Mouse (Mus musculus): Measurements from ENCODE around the gene Sdk2. TPM values are rescaled to one million over a fixed set of nuclear protein-coding genes. Genes with fewer than 3 reads are reported as not detected.
A peak's percentile ranks its signal among the peaks of the same experiment; 100 is the strongest.

Sdk2 gene
- total RNA-seq, 2 experiments from 2014 or later: 2.0 to 2.2 TPM

DNA sequence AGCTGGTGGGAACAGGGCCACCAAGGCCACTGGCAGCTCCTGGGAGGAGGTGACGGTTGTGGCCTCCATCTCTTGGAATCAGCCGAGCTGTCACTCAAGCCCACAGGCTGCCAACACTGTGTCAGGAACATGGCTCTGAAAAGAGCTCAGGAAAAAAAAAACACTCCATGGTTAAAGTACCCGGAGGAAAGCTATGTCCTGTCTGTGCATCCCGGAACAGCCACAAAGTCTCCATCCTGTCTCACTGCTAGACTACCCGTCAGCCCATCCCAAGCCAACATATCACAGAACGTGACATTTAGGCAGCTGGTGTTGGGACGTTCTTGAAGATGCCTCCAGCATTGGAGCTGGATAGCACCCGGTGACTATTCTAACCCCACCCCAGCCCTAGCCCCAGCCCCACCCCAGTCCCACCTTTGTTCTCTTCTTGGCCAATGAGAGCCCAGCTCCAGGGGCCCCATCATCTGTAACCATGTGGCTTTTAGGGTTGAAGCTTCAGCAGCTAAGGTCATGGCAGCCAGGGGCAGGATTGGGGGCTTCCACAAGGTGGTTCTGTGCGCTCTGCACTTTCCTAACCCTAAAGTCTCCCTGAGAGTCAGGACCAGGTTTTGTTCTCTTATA is 263.4 kb downstream of the Sdk2 start:
- intact Hi-C loops (cut with DNase I): no loop called here
- DNase-seq: no peak

DNA sequence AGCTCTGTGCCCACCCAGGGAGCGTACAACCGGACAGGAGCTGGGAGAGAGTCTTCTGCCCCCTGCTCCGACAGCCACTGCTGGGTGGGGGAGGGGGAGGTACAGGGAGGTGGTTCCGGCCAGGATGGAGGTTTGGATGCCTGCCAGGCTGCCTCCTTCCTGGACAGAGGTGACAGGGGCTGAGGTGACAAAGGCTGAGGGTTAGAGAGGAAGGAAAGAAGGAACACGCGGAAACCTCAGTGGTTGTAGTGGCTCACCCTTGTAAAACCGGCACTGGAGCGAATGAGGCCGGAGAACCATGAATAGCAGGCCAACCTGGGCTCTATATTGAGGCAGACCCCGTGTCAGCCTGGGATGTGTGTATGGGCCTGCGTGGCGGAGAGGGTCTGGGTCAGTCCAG is 264.4 kb downstream of the Sdk2 start:
- intact Hi-C loops (cut with DNase I): no loop called here
- peak; percentile 67 to 79 for DNase-seq

DNA sequence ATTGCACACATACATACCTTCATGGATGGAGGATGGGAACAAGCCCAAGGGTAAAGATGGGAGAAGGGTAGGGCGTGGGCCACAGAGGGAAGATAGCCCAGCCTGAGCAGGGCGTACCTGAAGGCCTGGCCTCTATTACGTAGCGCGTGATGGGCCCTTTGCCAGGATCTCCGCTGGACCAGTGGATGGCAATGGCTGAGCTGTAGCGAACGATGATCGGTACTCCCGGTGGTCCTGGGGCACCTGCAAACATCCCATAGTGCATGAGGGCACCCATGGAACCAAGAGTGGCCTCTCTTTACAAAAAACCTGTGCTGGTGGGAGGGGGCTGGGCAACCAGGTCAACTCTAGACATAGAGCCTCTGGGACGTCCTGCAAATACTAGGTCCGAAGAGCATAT is 266.8 kb downstream of the Sdk2 start:
- intact Hi-C loops (cut with DNase I): no loop called here
- no peak for DNase-seq

DNA sequence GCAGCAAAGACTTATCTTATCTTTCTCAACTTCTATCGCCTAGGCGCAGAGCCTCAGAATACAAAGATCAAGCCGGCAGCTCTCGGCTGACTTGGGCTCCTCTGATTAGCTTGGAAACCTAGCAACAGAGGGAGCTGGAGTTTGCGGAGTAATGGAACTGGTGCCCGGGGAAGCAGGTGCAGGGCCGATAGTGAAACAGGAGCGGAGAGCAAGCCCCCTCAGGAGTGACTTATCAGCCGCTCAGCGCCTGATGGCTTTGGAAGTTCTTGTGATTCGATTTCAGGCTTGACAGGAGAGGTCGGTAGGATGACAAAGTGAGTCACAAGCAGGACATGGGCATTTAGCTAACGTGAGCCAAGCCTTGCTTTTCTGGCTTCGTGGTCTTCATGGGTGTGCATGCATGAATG is 267.8 kb downstream of the Sdk2 start:
- intact Hi-C loops (cut with DNase I): no loop called here

DNA sequence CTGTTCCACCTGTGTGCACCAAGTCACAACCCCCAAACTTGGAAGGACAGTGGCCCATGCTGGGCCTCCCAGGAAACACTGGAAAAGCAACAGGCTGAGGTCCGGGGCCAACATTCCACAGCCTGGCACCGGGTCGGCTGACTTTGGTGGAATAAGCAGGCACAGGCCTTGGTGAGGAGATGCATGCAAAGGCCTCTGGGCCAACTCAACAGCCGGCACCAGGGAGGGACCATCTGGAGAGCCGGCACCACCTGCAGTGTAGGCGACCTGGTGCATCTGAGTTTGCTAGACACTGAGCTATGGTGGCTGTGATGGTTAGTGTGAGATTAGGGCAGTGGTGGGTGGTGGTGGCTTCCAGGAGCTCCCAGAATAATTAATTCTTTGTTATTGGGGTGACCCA is 268.8 kb downstream of the Sdk2 start:
- intact Hi-C loops (cut with DNase I): no loop called here
- no peak for DNase-seq

More for the DNA sequence above, 267.8 kb downstream of the Sdk2 start:
- DNase-seq: no peak

DNA sequence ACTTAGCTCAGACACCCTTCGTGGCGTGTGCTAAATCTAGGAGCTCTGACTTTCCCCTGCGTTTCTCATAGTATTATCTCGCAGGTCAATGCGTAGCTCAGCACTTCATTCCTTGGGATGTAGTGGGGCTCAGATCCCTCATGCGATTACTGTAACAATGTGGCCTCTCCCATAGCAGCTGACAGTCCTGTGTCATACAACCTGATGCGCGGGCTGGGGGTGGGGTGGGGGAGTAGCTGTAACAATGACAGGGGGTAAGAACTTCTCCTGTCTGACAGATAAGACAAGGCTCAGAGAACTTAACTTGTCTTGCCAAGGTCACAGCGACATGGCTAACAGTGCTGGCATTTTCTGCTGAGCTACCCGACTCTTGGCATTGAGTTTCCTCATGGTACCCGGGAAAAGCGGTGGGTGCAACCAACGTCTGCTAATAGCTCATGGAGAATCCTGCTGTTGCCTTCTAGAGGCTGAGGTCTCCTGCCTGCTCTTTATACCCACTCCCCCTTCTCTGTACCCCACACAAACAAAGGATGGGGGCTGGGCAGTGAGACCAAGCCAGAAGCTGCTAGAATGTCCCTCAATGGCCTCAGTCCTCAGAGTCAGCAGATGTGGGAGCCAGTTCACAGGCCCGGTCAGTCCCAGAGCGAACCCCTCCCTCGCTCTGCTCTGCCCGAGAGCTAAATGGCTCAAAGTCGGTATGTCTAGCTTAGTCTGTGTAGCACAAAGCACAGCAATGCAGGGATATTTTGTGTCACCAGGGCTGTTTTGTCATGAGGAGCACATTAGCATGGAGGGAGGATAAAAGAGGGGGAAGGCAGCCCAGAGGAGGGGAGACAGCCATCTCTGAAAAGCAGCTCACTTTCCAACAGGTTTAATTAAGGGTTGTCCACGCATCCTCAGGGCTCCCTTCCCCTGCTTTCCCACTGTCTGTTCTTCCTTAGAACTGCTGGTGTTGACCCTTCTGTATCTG is 269.5 kb downstream of the Sdk2 start:
- intact Hi-C loops (cut with DNase I): no loop called here
- no peak for DNase-seq

DNA sequence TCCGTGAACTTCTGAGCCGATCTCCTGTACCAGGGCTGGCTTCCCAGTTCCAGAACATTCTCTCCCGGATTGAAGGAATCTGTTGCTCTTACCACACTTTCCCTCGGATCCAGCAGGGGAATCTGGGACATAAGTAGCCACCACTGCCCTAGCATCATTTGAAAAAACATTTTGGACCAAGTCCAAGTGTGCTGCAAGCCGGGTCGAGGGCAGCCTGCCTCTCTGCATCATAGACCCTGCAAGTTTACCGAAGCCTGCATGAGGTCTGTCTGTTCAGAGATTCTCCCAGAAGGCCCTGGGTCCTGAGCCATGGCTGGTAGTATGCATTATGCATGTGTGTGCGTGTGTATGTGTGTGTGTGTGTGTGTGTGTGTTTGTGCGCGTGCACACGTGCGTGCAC is 271.0 kb downstream of the Sdk2 start:
- intact Hi-C loops (cut with DNase I): no loop called here
- DNase-seq: no peak

DNA sequence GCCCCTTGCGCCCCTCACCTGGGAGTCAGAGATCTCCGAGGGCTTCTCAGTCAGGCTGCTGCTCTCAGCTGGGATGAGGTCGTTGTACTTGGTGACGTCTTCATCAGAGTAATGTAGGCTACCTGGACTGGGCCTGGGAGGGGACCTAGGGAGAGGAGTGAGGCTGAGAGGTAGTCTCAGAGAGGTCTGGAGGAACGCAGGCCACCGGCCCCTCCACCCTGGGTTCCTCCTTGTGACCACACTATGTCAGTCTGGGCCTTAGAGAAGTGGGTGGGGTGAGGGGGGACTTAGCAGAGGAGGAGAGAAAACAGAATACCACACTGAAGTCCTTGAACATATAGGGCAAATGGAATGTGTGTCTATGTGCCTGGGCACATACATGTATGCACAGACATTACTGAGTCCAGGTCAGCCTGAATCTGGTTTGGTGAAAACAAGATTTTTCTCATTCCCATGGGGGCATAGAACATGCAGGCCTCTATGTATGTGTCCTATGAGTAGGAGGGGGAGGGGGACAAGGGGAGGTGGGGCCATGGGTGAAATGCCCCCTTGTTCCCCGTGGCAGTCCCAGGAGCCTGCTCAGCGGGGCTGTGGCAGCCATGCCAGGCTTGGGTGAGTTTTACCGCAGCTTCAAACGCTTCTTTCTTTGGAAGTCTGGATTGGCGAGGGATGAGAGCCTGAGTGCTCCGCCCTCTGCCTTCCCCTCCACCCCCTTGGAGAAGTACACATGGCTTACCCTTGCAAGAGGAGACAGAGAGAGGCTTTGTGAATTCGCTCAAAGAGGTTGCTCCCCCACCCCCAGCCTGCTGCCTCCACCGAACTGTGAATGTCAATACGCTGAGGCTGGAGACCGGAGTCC is 275.3 kb downstream of the Sdk2 start:
- intact Hi-C loops (cut with DNase I): no loop called here

DNA sequence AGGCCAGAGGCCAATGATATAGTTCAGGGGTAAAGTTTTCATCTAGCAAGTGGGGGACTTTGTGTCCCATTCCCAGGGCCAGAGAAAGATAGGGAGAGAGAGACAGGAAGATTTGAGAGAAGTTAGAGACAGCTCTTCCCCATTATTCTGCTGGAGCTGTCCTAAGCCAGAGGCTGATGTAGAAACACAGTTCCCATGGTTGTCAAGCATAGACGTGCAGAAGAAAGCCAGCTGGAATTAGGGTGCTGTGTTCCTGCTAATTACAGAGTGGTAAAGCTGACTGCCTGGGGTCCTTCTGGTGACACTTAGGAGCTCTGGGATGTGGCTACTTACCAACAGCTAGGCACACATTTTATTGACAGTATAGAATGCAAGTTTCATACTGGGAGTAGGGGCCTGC is 277.7 kb downstream of the Sdk2 start:
- intact Hi-C loops (cut with DNase I): no loop called here
- no peak for DNase-seq

More for the DNA sequence above, 275.3 kb downstream of the Sdk2 start:
- DNase-seq: no peak

DNA sequence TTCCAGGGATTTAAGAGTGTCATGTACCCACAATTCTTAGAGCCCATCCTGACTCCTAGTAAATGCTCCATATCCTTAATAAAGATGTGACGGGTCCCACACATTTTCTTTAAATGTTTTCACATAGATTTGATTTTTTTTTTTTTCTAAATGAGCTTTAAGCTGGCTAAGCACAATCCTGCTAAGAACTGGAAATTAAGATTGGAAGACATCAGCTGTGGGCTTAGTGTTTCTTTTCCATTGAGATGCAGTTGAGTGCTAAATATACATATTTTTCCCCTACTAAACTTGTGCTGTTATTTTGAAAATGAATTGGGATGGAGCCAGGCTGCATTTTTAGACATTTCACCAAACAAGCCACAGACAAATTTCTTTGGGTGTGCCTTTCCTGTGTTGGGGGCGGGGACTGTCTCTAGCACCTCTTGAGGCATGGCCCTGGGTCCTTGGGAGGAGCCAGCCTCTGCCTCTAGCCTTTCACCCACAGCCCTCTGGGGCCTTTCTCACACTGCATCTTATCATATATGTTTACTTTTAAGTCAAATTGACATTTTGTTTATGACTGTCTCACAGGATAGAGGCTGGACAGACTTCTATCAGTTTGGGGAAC is 278.6 kb downstream of the Sdk2 start:
- intact Hi-C loops (cut with DNase I): no loop called here
- DNase-seq: peak in 1 of 2 experiments; percentile 53

DNA sequence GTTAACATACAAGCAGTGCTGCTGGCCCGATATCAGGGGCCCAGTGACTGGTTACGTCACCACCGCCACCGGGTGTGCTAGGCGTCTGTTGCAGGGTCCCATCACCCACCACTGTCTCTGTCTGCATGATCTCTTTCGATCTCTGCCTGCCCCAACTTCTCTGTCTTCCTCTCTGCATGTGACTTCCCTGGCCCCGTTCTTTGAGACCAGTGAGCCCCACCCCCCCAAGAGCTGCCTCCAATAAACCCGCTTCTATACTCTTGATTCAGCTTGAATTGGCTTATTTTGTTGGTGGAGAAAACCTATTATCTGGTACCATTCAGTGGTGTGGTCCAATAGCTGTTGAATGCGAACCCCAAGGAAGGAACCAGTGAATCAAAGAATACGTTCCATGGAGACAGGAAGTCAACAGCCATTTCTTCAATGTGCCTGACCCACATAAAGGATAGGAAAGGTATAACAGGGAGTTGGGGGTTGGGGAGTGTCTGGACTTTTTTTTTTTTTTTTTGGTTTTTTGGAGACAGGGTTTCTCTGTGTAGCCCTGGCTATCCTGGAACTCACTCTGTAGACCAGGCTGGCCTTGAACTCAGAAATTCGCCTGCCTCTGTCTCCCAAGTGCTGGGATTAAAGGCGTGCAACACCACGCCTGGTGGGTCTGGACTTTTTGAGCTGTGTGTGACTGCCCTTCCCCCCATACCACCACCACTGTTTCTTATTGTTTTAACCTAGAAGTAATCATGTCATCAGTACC is 279.2 kb downstream of the Sdk2 start:
- no peak for DNase-seq
- intact Hi-C loops (cut with DNase I): no loop called here

DNA sequence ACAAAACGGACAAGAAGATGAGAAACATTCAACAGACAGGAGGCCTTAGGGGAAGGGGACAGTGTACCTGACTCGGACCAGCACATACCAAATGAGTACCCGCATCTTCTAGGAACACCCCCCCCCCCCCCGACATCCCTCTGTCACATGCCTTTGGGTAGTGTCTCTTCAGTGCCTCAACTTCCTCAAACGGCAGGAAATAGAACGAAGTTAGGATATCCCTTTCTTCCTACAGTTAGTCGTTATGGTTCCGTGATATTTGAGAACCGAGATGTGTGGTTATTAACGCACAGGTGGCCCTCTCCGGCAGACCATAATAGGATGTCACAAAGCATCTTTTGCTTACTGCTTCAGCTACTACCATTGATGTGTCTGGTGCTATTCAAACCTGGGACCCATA is 279.8 kb downstream of the Sdk2 start:
- intact Hi-C loops (cut with DNase I): no loop called here
- no peak for DNase-seq

DNA sequence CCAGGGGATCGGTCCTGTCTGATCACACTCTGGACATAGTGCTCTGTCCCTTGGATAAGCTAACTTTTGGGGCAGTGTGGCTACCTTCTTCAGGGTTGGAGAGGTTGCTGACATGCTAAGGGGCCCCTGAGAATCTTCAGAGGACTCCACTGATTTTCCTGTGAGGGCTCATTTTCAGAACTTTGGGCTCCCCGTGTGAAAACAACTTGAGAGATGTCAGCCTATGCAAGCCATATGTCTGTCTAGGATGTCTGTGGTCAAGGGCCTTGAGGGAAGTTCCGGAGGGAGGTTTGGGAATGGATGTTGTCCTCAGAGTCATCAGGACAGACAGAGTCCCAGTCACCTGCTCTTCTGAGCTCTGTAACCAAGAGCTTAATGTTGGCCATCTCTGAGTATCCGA is 280.5 kb downstream of the Sdk2 start:
- DNase-seq: no peak
- intact Hi-C loops (cut with DNase I): no loop called here

DNA sequence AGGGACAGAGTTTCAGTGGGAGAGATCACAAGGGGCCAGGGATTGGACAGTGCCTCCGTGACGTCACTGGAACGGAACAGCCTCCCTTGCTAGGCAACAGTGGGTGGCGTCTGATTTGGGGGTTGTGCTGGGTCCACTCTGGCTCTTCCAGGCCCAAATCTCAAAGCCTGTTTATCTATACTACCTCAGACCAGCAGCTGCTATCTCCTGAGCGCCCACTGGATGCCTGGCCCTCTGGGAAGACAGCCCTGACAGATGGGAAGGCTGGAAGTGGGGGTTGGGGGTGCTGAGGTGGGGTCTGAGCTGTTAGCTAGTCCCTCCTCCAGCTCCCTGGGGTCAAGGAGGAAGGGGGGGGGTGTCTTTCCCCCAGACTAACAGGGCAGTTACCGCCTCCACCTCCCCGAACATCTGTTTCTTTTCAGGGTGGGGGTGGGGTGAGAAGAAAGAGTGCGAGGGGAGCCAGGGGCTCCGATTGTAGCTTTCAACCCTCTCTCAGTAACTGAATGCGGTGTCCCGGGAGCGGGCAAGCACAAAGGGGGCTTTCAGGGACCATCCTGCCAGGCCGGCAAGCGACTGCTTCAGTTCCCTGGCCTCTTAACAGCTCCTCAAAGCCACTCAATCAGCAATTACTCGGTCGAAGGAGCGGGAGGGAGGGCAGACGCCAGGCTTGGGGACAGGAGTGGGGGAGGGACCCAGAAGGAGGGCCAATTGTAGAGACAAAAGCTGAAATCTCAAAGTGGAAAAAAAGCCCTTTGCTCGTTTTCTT is 281.3 kb downstream of the Sdk2 start:
- intact Hi-C loops (cut with DNase I): no loop called here
- DNase-seq: peak; percentile 68 to 70

DNA sequence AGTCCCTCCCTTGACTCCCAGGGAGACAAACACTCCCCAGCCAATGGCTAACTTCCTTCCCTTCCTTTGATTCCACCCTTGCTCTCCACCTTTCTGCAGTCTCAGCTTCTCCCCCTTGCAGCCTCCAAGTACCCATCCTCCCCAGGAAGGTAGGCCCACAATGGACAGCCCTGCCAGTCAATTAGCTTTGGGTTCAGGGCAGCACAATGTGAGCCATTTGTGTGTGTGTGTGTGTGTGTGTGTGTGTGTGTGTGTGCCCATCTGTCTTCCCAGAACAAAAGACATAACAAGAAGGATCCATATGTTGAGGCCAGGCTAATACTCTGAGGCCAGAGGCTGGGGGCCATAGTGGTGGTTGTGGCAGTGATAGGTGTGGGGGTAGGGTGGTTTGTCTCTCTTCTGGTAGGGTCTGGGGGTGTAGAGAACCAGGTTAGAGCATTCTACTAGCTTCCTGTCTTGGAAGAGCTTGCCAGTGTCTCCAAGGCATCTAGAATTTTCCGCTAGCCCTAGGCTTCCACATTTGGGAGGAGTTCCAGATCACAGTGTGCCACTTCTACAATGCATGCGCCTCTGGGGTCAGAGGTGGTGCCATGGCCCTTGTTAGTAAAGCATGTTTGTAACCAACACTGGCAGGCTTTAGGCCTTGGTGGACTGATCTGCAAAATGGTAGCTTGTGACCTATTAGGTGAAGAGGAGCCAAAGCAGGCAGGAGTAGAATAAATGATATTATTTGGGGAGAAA is 282.0 kb downstream of the Sdk2 start:
- intact Hi-C loops (cut with DNase I): no loop called here

DNA sequence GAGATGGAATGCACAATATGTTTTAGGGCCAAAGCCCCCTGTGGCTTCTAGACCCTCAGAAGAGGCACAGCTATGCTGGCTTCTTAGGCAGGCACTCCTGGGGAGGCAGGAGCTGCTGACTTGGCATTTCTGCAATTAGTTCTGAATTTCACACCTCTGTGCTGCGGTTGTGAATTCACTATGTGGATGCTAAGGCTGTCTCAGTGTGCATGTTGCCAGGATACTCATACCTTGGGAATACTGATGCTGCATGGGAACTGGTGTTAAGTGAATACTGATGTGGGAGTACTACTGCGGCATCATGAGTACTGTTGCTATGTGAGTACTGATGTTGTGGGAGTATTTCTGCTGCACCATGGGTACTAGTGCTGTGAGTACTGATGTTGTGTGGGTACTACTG is 284.4 kb downstream of the Sdk2 start:
- intact Hi-C loops (cut with DNase I): no loop called here
- no peak for DNase-seq

More for the DNA sequence above, 282.0 kb downstream of the Sdk2 start:
- DNase-seq: no peak

DNA sequence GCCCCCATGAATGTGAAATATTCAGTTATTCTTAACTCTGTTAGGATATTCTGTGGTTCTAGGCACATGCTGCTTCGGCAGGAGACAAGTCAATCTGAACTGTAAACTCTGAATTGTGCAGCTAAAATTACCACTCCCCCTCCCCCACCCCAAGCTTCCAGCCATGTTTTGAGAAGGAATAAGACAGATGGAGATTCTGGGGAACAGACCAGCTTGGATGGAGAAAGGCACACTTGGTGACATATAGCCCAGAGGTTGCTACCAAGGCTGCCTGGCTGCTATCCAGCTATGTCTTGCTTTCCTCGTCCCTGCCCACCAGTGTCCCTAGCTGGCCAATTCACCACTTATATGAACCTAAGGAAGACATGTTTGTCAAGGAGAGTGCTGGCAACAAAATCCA is 284.8 kb downstream of the Sdk2 start:
- intact Hi-C loops (cut with DNase I): no loop called here
- no peak for DNase-seq

DNA sequence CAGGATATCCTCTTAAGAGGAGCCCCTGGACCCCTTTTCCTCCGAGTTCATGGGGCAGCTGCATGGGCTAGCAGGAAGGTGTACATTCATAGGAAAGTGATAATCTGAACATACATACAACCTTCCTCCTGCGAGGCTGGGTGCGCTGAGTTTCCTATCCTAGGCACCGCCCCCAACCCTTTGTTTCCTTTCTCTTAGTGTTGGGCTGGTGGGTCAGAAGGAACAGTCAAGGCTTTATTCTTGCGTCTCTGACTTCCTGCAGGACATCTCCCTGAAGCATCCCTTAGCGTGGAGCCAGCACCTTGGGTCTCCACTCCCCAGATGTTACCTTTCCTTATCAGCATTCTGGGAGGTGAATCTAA is 287.2 kb downstream of the Sdk2 start:
- intact Hi-C loops (cut with DNase I): loop anchor here (2.0 kb wide), 1 partner anchor 29 kb away; the partner anchor contains the start of gene Cdc42ep4
- no peak for DNase-seq
